Mouse (Mus musculus) testis, adult 2 months (tissue): ENCODE measurements around the gene H2-Ab1.

Source experiments
- CTCF ChIP-seq: fragments of 200-500 bp; IDR thresholded peaks from 2 replicates; pipeline ENCODE4 v1.5.1; 2012; ENCODE audit warnings: low read depth, mild to moderate bottlenecking, inconsistent platforms, low read length, moderate library complexity; ENCODE audit not compliant: control insufficient read depth, insufficient read depth, insufficient replicate concordance
- POLR2A ChIP-seq: fragments of 200-500 bp; IDR thresholded peaks from 2 replicates; pipeline ENCODE4 v1.6.1; 2012; ENCODE audit warnings: low read depth, mild to moderate bottlenecking, inconsistent platforms, low read length, moderate library complexity; ENCODE audit not compliant: control insufficient read depth

DNA sequence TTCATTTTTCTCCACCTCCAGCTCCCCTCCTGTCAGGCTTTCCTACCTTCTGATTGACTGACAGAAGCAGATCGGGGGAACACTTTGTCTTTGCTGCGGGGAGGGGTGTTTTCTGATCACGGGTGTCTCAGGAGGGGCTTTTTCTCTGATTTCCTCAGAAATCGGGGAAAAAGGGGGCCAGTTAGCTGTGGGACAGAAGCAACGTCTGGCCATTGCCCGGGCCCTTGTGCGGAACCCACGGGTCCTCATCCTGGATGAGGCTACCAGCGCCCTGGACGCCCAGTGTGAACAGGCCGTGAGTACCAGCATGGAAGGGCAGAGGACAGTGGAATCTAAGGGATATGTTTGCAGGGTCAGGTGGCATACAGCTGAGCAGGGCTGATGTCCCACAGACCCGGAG is 42.3 kb upstream of the H2-Ab1 start:
- no peak for TF ChIP-seq CTCF
- TF ChIP-seq POLR2A, result no peak
